Mouse (Mus musculus) hindbrain, embryonic 15.5 days (tissue): ENCODE data around the gene Erv3. TPM values are rescaled to one million over a fixed set of nuclear protein-coding genes. Genes with fewer than 3 reads are reported as not detected.

Source experiments
- ATAC-seq: fragments of 200-750 bp; cut with Nextera tagmentation; 2 replicates; pipeline ENCODE4 v1.8.0; 2017; ENCODE audit warnings: low read depth, moderate number of reproducible peaks, moderate TSS enrichment; ENCODE audit not compliant: low FRiP score
- H3K27ac ChIP-seq: fragments of 300-500 bp; sonication (generic); replicated peaks from 2 replicates; pipeline ENCODE4 v1.5.1; 2015; ENCODE audit warnings: mild to moderate bottlenecking, inconsistent platforms
- H3K27me3 ChIP-seq: fragments of 300-500 bp; sonication (generic); 2 replicates; pipeline ENCODE4 v1.6.1; 2015; ENCODE audit warnings: control low read depth, inconsistent platforms
- H3K36me3 ChIP-seq: fragments of 300-500 bp; sonication (generic); 2 replicates; pipeline ENCODE4 v1.6.1; 2015; ENCODE audit warnings: control low read depth, inconsistent platforms
- H3K4me1 ChIP-seq: fragments of 300-500 bp; sonication (generic); replicated peaks from 2 replicates; pipeline ENCODE4 v1.6.1; 2015; ENCODE audit warnings: control low read depth, inconsistent platforms
- H3K4me2 ChIP-seq: fragments of 300-500 bp; sonication (generic); 2 replicates; pipeline ENCODE4 v1.6.1; 2015; ENCODE audit warnings: moderate library complexity, mild to moderate bottlenecking, inconsistent platforms
- H3K4me3 ChIP-seq: fragments of 300-500 bp; sonication (generic); 2 replicates; pipeline ENCODE4 v1.5.1; 2015; ENCODE audit warnings: mild to moderate bottlenecking, inconsistent platforms
- H3K9ac ChIP-seq: fragments of 300-500 bp; sonication (generic); 2 replicates; pipeline ENCODE4 v1.6.1; 2015; ENCODE audit warnings: inconsistent platforms
- H3K9me3 ChIP-seq: fragments of 300-500 bp; sonication (generic); 2 replicates; pipeline ENCODE4 v1.6.1; 2016; ENCODE audit warnings: control low read depth, inconsistent platforms
- WGBS: fragments of 180-500 bp; shearing (Covaris S2); methylation state at CpG from one replicate; pipeline ENCODE4 v1.1.7; 2015; 5-methylcytosine and 5-hydroxymethylcytosine counted together
- polyA plus RNA-seq: library from polyadenylated mRNA; unstranded; fragments of >200 nt; fragmentation: Nextera tagmentation; extraction: Ambion mirVana; gene quantifications from 2 replicates; pipeline ENCODE4 v1.2.1, GENCODE M21; 2015

The Erv3 gene
- polyA plus RNA-seq, 1 experiment from 2014 or later, result not detected

- H3K9me3 ChIP-seq, result no peaks in the 10 kb centered on the region
- H3K27ac ChIP-seq, result no peak overlapping the region
- H3K27me3 ChIP-seq, result no peaks in the 10 kb centered on the region
- no peak overlapping the region for H3K4me2 ChIP-seq
- 0 out of 2 replicates have a peak, but pooled peaks cover 4% of the 10 kb centered on the region for H3K4me1 ChIP-seq
- H3K9ac ChIP-seq, result no peak overlapping the region
- H3K36me3 ChIP-seq, result no peaks in the 10 kb centered on the region
- WGBS, result 87% methylated on average over 2 of the region's 2 CpGs
- no peak overlapping the region for H3K4me3 ChIP-seq
- ATAC-seq, result no peak
Measured at GRCm38 (mm10) chr2:131895106-131895505, 35.6 kb upstream of the Erv3 start.

GRCm38 (mm10) chr2:131892534-131892933 lies 33.0 kb upstream of the Erv3 start:
- no peaks in the 10 kb centered on the region for H3K36me3 ChIP-seq
- ATAC-seq, result no peak
- WGBS, result 30% methylated on average over 5 of the region's 5 CpGs
- no peak overlapping the region for H3K4me2 ChIP-seq
- H3K4me3 ChIP-seq, result no peak overlapping the region
- no peaks in the 10 kb centered on the region for H3K27me3 ChIP-seq
- H3K27ac ChIP-seq, result no peak overlapping the region
- H3K4me1 ChIP-seq, result 0 out of 2 replicates have a peak, but pooled peaks cover 4% of the 10 kb centered on the region
- no peaks in the 10 kb centered on the region for H3K9me3 ChIP-seq
- no peak overlapping the region for H3K9ac ChIP-seq

GRCm38 (mm10) chr2:131888233-131888632 lies 28.7 kb upstream of the Erv3 start:
- 85% methylated on average over 7 of the region's 7 CpGs for WGBS
- Histone ChIP-seq H3K4me2 (no peak overlapping the region), H3K27ac (no peak overlapping the region), H3K36me3 (no peaks in the 10 kb centered on the region), H3K4me3 (no peak overlapping the region), H3K9ac (no peak overlapping the region), H3K9me3 (no peaks in the 10 kb centered on the region), H3K4me1 (peaks cover 8% of the 10 kb centered on the region), H3K27me3 (no peaks in the 10 kb centered on the region)
- ATAC-seq, result no peak

GRCm38 (mm10) chr2:131886503-131887160 lies 27.1 kb upstream of the Erv3 start:
- no peaks in the 10 kb centered on the region for H3K9me3 ChIP-seq
- peaks cover 9% of the 10 kb centered on the region for H3K4me1 ChIP-seq
- H3K4me3 ChIP-seq, result no peak overlapping the region
- no peak for ATAC-seq
- H3K36me3 ChIP-seq, result no peaks in the 10 kb centered on the region
- H3K4me2 ChIP-seq, result no peak overlapping the region
- no peak overlapping the region for H3K9ac ChIP-seq
- no peak overlapping the region for H3K27ac ChIP-seq
- 88% methylated on average over 6 of the region's 6 CpGs for WGBS
- no peaks in the 10 kb centered on the region for H3K27me3 ChIP-seq

- no peak; the same call in 1 of the 2 replicates for ATAC-seq
- H3K36me3 ChIP-seq, result no peaks in the 10 kb centered on the region
- H3K4me3 ChIP-seq, result no peak overlapping the region
- peaks cover 9% of the 10 kb centered on the region for H3K4me1 ChIP-seq
- H3K4me2 ChIP-seq, result no peak overlapping the region
- 50% methylated on average over 2 of the region's 2 CpGs for WGBS
- H3K27ac ChIP-seq, result no peak overlapping the region
- no peak overlapping the region for H3K9ac ChIP-seq
- H3K27me3 ChIP-seq, result no peaks in the 10 kb centered on the region
- H3K9me3 ChIP-seq, result no peaks in the 10 kb centered on the region
Measured at GRCm38 (mm10) chr2:131883136-131883535, 23.6 kb upstream of the Erv3 start.

GRCm38 (mm10) chr2:131881766-131882165 lies 22.2 kb upstream of the Erv3 start:
- peaks cover 9% of the 10 kb centered on the region for H3K4me1 ChIP-seq
- H3K9me3 ChIP-seq, result no peaks in the 10 kb centered on the region
- no peak overlapping the region for H3K4me2 ChIP-seq
- 53% methylated on average over 4 of the region's 4 CpGs for WGBS
- no peak overlapping the region for H3K9ac ChIP-seq
- no peak for ATAC-seq
- no peaks in the 10 kb centered on the region for H3K27me3 ChIP-seq
- no peak overlapping the region for H3K4me3 ChIP-seq
- H3K27ac ChIP-seq, result no peak overlapping the region
- H3K36me3 ChIP-seq, result no peaks in the 10 kb centered on the region

GRCm38 (mm10) chr2:131876551-131877265 lies 17.2 kb upstream of the Erv3 start:
- no peak overlapping the region for H3K27ac ChIP-seq
- H3K27me3 ChIP-seq, result no peaks in the 10 kb centered on the region
- 92% methylated on average over 7 of the region's 7 CpGs for WGBS
- H3K9me3 ChIP-seq, result no peaks in the 10 kb centered on the region
- H3K4me1 ChIP-seq, result no peaks in the 10 kb centered on the region
- no peak overlapping the region for H3K4me2 ChIP-seq
- no peak for ATAC-seq
- no peak overlapping the region for H3K4me3 ChIP-seq
- no peak overlapping the region for H3K9ac ChIP-seq
- no peaks in the 10 kb centered on the region for H3K36me3 ChIP-seq

- Histone ChIP-seq H3K27ac (no peak overlapping the region), H3K4me3 (no peak overlapping the region), H3K4me2 (no peak overlapping the region), H3K4me1 (no peaks in the 10 kb centered on the region), H3K36me3 (no peaks in the 10 kb centered on the region), H3K9ac (no peak overlapping the region), H3K9me3 (no peaks in the 10 kb centered on the region), H3K27me3 (no peaks in the 10 kb centered on the region)
- 73% methylated on average over 1 of the region's 1 CpGs for WGBS
- ATAC-seq, result no peak
Measured at GRCm38 (mm10) chr2:131873376-131873775, 13.8 kb upstream of the Erv3 start.

GRCm38 (mm10) chr2:131868983-131869382 lies 9.4 kb upstream of the Erv3 start:
- Histone ChIP-seq H3K36me3 (no peaks in the 10 kb centered on the region), H3K9ac (no peak overlapping the region), H3K4me3 (no peak overlapping the region), H3K27me3 (no peaks in the 10 kb centered on the region), H3K4me2 (no peak overlapping the region), H3K9me3 (no peaks in the 10 kb centered on the region), H3K27ac (no peak overlapping the region), H3K4me1 (no peaks in the 10 kb centered on the region)
- 93% methylated on average over 5 of the region's 5 CpGs for WGBS
- ATAC-seq, result no peak

- Histone ChIP-seq H3K4me3 (no peak overlapping the region), H3K4me2 (no peak overlapping the region), H3K4me1 (peaks cover 6% of the 10 kb centered on the region; the same call in 1 of the 2 replicates), H3K27me3 (no peaks in the 10 kb centered on the region), H3K9ac (no peak overlapping the region), H3K9me3 (no peaks in the 10 kb centered on the region), H3K36me3 (no peaks in the 10 kb centered on the region), H3K27ac (no peak overlapping the region)
- no peak for ATAC-seq
Measured at GRCm38 (mm10) chr2:131866676-131867075, 7.1 kb upstream of the Erv3 start.

GRCm38 (mm10) chr2:131864262-131864796 lies 4.8 kb upstream of the Erv3 start:
- Histone ChIP-seq H3K4me2 (no peak overlapping the region), H3K4me1 (peaks cover 6% of the 10 kb centered on the region; the same call in 1 of the 2 replicates), H3K9ac (no peak overlapping the region), H3K36me3 (no peaks in the 10 kb centered on the region), H3K4me3 (no peak overlapping the region), H3K27me3 (no peaks in the 10 kb centered on the region), H3K27ac (no peak overlapping the region), H3K9me3 (no peaks in the 10 kb centered on the region)
- 95% methylated on average over 2 of the region's 2 CpGs for WGBS
- ATAC-seq, result no peak

- ATAC-seq, result no peak
- 82% methylated on average over 3 of the region's 3 CpGs for WGBS
Measured at GRCm38 (mm10) chr2:131863472-131863871, 3.9 kb upstream of the Erv3 start.

More at GRCm38 (mm10) chr2:131863472-131863871, 3.9 kb upstream of the Erv3 start:
- H3K27me3 ChIP-seq, result no peaks in the 10 kb centered on the region
- H3K9me3 ChIP-seq, result no peaks in the 10 kb centered on the region
- no peak overlapping the region for H3K4me2 ChIP-seq
- H3K9ac ChIP-seq, result no peak overlapping the region
- H3K36me3 ChIP-seq, result no peaks in the 10 kb centered on the region
- peaks cover 6% of the 10 kb centered on the region; the same call in 1 of the 2 replicates for H3K4me1 ChIP-seq
- no peak overlapping the region for H3K4me3 ChIP-seq
- no peak overlapping the region for H3K27ac ChIP-seq
